In the genomic region with DNA sequence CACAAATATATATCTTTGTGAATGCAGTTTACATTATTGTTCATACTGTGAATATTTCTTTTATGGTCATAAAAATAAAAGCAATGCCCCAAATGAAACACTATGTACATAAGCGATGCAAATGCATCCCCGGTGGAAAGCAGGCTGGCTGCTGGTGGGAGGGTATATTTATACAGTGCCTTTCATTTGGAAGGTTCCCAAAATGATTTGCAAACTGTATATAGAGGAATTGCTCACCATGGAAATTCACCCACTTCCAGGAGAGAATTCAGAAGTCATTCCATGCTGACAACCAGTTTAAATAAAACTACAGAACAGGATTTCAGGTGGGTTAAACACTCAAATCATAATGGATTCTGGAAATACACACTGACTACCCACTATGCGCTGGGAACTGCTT, we compare ENCODE assay signal across 26 mouse cellular contexts. TPM values are rescaled to one million over a fixed set of nuclear protein-coding genes. Genes with fewer than 3 reads are reported as not detected.
"Had no signal": no experiment of that assay in that cellular context is flagged by ENCODE, and none has a peak within 500 bp of the region (broad histone marks: within the 10 kb centered on the region; RNA-seq: fewer than 3 reads in every experiment).

No protein-coding gene starts in this region.

- H3K4me3 ChIP-seq: heart, adult 2 months; heart, embryonic 13.5 days; heart, embryonic 15.5 days; hindbrain, embryonic 13.5 days; hindbrain, embryonic 15.5 days; intestine, embryonic 15.5 days; kidney, embryonic 15.5 days; limb, embryonic 13.5 days; limb, embryonic 15.5 days; liver, embryonic 12.5 days had no signal

- H3K27ac ChIP-seq: heart, adult 2 months; heart, embryonic 13.5 days; heart, embryonic 15.5 days; hindbrain, embryonic 13.5 days; hindbrain, embryonic 15.5 days; intestine, embryonic 15.5 days; kidney, embryonic 15.5 days; kidney, postnatal 0 days; limb, embryonic 13.5 days; limb, embryonic 15.5 days; liver, embryonic 12.5 days; liver, embryonic 14.5 days had no signal

- DNase-seq: gastrocnemius, postnatal 14 days; gastrocnemius, postnatal 36 days; heart, adult 11 months; heart, adult 2 months; heart, postnatal 14 days; heart, postnatal 36 days; kidney, adult 18-20 months; kidney, adult 8-10 months; kidney, postnatal 14 days; kidney, postnatal 36 days; layer of hippocampus, adult 9-11 months; layer of hippocampus, postnatal 36 days; left cerebral cortex, postnatal 4 days had no signal

RNA-seq across cellular contexts. Expression of a gene that starts 4.6 kb away (rescaled TPM):
- total RNA-seq: gastrocnemius, postnatal 36 days; hematopoietic stem cell, adult 5-6 weeks; liver, adult 2 months had no signal
